8 mouse cellular contexts compared by ENCODE assay signal in genomic region chr15:100599276-100600046, GRCm38 (mm10). TPM values are rescaled to one million over a fixed set of nuclear protein-coding genes. Genes with fewer than 3 reads are reported as not detected.
DNase-seq lines count a peak whose midpoint lies in the region; ATAC-seq and TF ChIP-seq lines count a peak whose summit lies in the region.

TSS of gene Pou6f1 (minus strand) at chr15:100599984.

- H3K9ac ChIP-seq in hindbrain, embryonic 15.5 days, result peak within 1 kb of the TSS; percentile 87

- no peaks in the 10 kb centered on the region for H3K9me3 ChIP-seq in hindbrain, embryonic 15.5 days

- peak within 1 kb of the TSS; percentile 74 for H3K4me2 ChIP-seq in hindbrain, embryonic 15.5 days

- in situ Hi-C loops in Patski (cut with MboI; ENCODE audit: low pct_unique_long_range_greater_than_20kb), result no loop called here

- H3K4me1 ChIP-seq in hindbrain, embryonic 15.5 days (replicated peaks), result peaks cover 15% of the 10 kb centered on the region

- H3K4me3 ChIP-seq in hindbrain, embryonic 15.5 days, result peak within 1 kb of the TSS; percentile 80

- 0% methylated on average over 64 of the region's 76 CpGs for WGBS in hindbrain, embryonic 15.5 days

- POLR2A ChIA-PET in Patski (lab: Charles Lee), result interaction anchor here (0.7 to 3.4 kb wide), 3 partner anchors 14 to 414 kb away, joined by 3 to 9 read pairs (median 5); partner anchors contain the start of gene Tfcp2

- no peaks in the 10 kb centered on the region for H3K27me3 ChIP-seq in Patski
- 0 out of 2 replicates have a peak, but pooled peaks cover 3% of the 10 kb centered on the region for H3K27me3 ChIP-seq in hindbrain, embryonic 15.5 days

- no peak for TF ChIP-seq CTCF in Patski (IDR thresholded peaks at IDR 0.05)

- H3K36me3 ChIP-seq in hindbrain, embryonic 15.5 days, result no peaks in the 10 kb centered on the region

- peak within 1 kb of the TSS; percentile 84 for H3K27ac ChIP-seq in hindbrain, embryonic 15.5 days (replicated peaks)

- peak; percentile 27 for ATAC-seq in Patski
- peak; percentile 73 for ATAC-seq in hindbrain, embryonic 15.5 days (ENCODE audit: low FRiP score, low read depth)

- no peak for DNase-seq in Patski (ENCODE audit: low read depth, low spot score)
- peak; percentile 59 to 72 for DNase-seq in cerebellum, adult 18-20 months
- DNase-seq in gastrocnemius, adult 8-10 months (ENCODE audit: low spot score in 2 of 2), result peak; percentile 24 to 30
- DNase-seq in layer of hippocampus, postnatal 36 days, result peak; percentile 33 to 41
- peak; percentile 63 for DNase-seq in lung, postnatal 14 days
- peak; percentile 59 for DNase-seq in right cerebral cortex, postnatal 14 days
- no peak for DNase-seq in c-Kit-positive CD71-positive TER-119-positive erythroid progenitor cells, embryonic 14.5 days (ENCODE audit: low spot score)

- CTCF ChIA-PET in Patski (lab: Charles Lee), result interaction anchor here (2.3 kb wide), 1 partner anchor 11 kb away, joined by 6 read pairs; no protein-coding TSS in a partner anchor

RNA-seq across cellular contexts. Expression of gene Pou6f1, which starts in this region (rescaled TPM):
- polyA plus RNA-seq in Patski (2021), result 54.5 TPM
- 10 to 100 TPM; 14.7 to 16.6 (median 16.2) TPM for total RNA-seq in gastrocnemius, adult 8-10 months (2022)
- 35.0 and 38.1 TPM in 2 replicates for polyA plus RNA-seq in hindbrain, embryonic 15.5 days (2015; fragmentation: Nextera tagmentation; extraction: Ambion mirVana)
- total RNA-seq in layer of hippocampus, postnatal 36 days (2021), result 100 to 1,000 TPM; 105 to 106 TPM

Comparison
In these comparisons a context has a peak if more than half of its experiments do, and no peak if none do; other contexts are left out.
1. RNA of gene Pou6f1 (total RNA-seq): 105 to 106 TPM in layer of hippocampus, postnatal 36 days; 14.7 to 16.6 TPM in gastrocnemius, adult 8-10 months; every median in the first group is over 4 times any median in the second.
2. DNase-seq: peak in cerebellum, adult 18-20 months (2 of 2), gastrocnemius, adult 8-10 months (2 of 2), layer of hippocampus, postnatal 36 days (2 of 2), lung, postnatal 14 days (single experiment) and right cerebral cortex, postnatal 14 days (single experiment); none in Patski (single experiment) and c-Kit-positive CD71-positive TER-119-positive erythroid progenitor cells, embryonic 14.5 days (single experiment).